In the genomic region with DNA sequence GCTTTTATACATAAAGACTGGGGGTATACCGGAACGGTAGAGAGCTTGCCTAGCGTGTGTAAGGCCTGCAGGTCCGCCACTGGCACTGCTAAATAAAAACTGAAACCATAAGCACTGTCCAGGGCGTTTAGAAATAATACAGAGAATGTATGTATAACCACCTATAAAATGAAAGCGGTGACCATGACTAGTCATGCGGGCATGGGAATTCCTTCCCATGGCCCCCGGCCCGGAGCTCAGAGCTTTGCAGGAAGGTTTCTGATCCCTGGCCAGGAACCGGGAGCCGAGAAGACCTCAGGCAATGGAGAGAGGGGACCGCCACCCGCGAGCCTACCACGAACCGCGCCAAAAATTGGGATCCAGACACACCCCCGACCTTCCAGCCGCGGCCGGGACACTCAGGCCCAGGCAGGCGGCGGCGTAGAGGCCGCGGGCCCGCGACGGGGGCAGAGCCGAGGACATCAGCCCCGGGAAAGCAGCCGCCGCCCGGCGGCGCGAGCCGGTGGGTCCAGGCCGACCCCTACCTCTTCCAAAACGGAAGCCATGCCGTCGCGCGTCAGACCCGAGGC, we compare ENCODE assay signal across 8 mouse cellular contexts. TPM values are rescaled to one million over a fixed set of nuclear protein-coding genes. Genes with fewer than 3 reads are reported as not detected.
DNase-seq lines count a peak whose midpoint lies in the region; ATAC-seq lines count a peak whose summit lies in the region.

No protein-coding gene starts in this region.

- peak overlapping the region; percentile 69 for H3K4me2 ChIP-seq in hindbrain, embryonic 13.5 days
- peak overlapping the region; percentile 84 for H3K4me2 ChIP-seq in lung, embryonic 16.5 days (ENCODE audit: low read depth, low read length)
- peak overlapping the region; percentile 70 for H3K4me2 ChIP-seq in stomach, embryonic 16.5 days (ENCODE audit: low read depth, low read length)

- peaks cover 30% of the 10 kb centered on the region for H3K4me1 ChIP-seq in hindbrain, embryonic 13.5 days (replicated peaks)
- H3K4me1 ChIP-seq in lung, embryonic 16.5 days (replicated peaks; ENCODE audit: control insufficient read depth, insufficient read depth, low read length), result peaks cover 14% of the 10 kb centered on the region
- H3K4me1 ChIP-seq in stomach, embryonic 16.5 days (ENCODE audit: control insufficient read depth, insufficient read depth, low read length), result peaks cover 16% of the 10 kb centered on the region

- H3K4me3 ChIP-seq in hindbrain, embryonic 13.5 days, result peak overlapping the region; percentile 63
- H3K4me3 ChIP-seq in lung, embryonic 16.5 days (ENCODE audit: low read length), result peak overlapping the region; percentile 88
- peak overlapping the region; percentile 96 for H3K4me3 ChIP-seq in stomach, embryonic 16.5 days (replicated peaks; ENCODE audit: low read length)

- intact Hi-C loops in left cerebral cortex, postnatal 36 days (cut with DNase I), result loop anchor here (2.0 to 10.0 kb wide), 2 partner anchors 17 to 503 kb away; a partner anchor contains a TSS

- no peaks in the 10 kb centered on the region for H3K27me3 ChIP-seq in hindbrain, embryonic 13.5 days
- no peaks in the 10 kb centered on the region for H3K27me3 ChIP-seq in lung, embryonic 16.5 days (ENCODE audit: control insufficient read depth, insufficient read depth, low read depth, low read length)
- H3K27me3 ChIP-seq in stomach, embryonic 16.5 days (ENCODE audit: control insufficient read depth, insufficient read depth, low read length), result no peaks in the 10 kb centered on the region

- peak overlapping the region; percentile 82 for H3K9ac ChIP-seq in hindbrain, embryonic 13.5 days
- peak overlapping the region; percentile 93 for H3K9ac ChIP-seq in lung, embryonic 16.5 days (ENCODE audit: low read length)
- peak overlapping the region; percentile 95 for H3K9ac ChIP-seq in stomach, embryonic 16.5 days (ENCODE audit: low read length)

- WGBS in hindbrain, embryonic 13.5 days, result under 1% methylated on average over 45 of the region's 45 CpGs
- WGBS in lung, embryonic 16.5 days, result under 1% methylated on average over 33 of the region's 45 CpGs
- under 1% methylated on average over 45 of the region's 45 CpGs for WGBS in stomach, embryonic 16.5 days

- DNase-seq in left cerebral cortex, adult 8-10 months (ENCODE audit: low spot score in 2 of 2), result peak; percentile 50 to 57
- DNase-seq in left cerebral cortex, postnatal 36 days (ENCODE audit: low spot score in 2 of 2), result no peak
- DNase-seq in adrenal gland, postnatal 36 days, result peak; percentile 58 to 64
- DNase-seq in layer of hippocampus, adult 8-10 months (ENCODE audit: low spot score in 2 of 2), result no peak

- peak; percentile 22 for ATAC-seq in erythroblast, adult 5-6 weeks (replicated peaks; ENCODE audit: low FRiP score, poor library complexity, severe bottlenecking)
- ATAC-seq in hindbrain, embryonic 13.5 days (ENCODE audit: low FRiP score), result peak; percentile 72
- peak; percentile 57 for ATAC-seq in lung, embryonic 16.5 days (ENCODE audit: low read depth)
- peak; percentile 51 for ATAC-seq in stomach, embryonic 16.5 days (ENCODE audit: insufficient read depth, low FRiP score)

- peaks cover 8% of the 10 kb centered on the region for H3K36me3 ChIP-seq in hindbrain, embryonic 13.5 days
- peaks cover 6% of the 10 kb centered on the region for H3K36me3 ChIP-seq in lung, embryonic 16.5 days (ENCODE audit: control insufficient read depth, insufficient read depth, low read length)
- H3K36me3 ChIP-seq in stomach, embryonic 16.5 days (ENCODE audit: control insufficient read depth, insufficient read depth, low read length), result 0 out of 2 replicates have a peak, but pooled peaks cover 8% of the 10 kb centered on the region

- no peaks in the 10 kb centered on the region for H3K9me3 ChIP-seq in hindbrain, embryonic 13.5 days
- no peaks in the 10 kb centered on the region for H3K9me3 ChIP-seq in lung, embryonic 16.5 days (ENCODE audit: control insufficient read depth, low read length)
- no peaks in the 10 kb centered on the region for H3K9me3 ChIP-seq in stomach, embryonic 16.5 days (replicated peaks; ENCODE audit: control insufficient read depth, low read length)

- H3K27ac ChIP-seq in hindbrain, embryonic 13.5 days, result peak overlapping the region; percentile 99
- H3K27ac ChIP-seq in lung, embryonic 16.5 days (ENCODE audit: low read length), result peak overlapping the region; percentile 88
- H3K27ac ChIP-seq in stomach, embryonic 16.5 days (ENCODE audit: low read length), result peak overlapping the region; percentile 96

RNA-seq across cellular contexts. Expression of a gene that starts 0.5 kb away (rescaled TPM):
- 10 to 100 TPM; 80.7 to 91.3 (median 83.0) TPM for total RNA-seq in left cerebral cortex, adult 8-10 months (2022)
- 10 to 100 TPM; 83.1 to 88.2 TPM for total RNA-seq in left cerebral cortex, postnatal 36 days (2021)
- 100 to 1,000 TPM in 1 of 2 experiments, 10 to 100 TPM in 1; 89.7 to 126 TPM for total RNA-seq in adrenal gland, postnatal 36 days (2021)
- 48.9 and 88.4 TPM in 2 replicates for total RNA-seq in erythroblast, adult 5-6 weeks (2015; ENCODE audit: low replicate concordance)
- 38.1 and 40.6 TPM in 2 replicates for total RNA-seq in erythroblast, adult 5-6 weeks (2017; ENCODE audit: low replicate concordance)
- 263 and 271 TPM in 2 replicates for polyA plus RNA-seq in hindbrain, embryonic 13.5 days (2015; fragmentation: Nextera tagmentation; extraction: Ambion mirVana)
- polyA plus RNA-seq in lung, embryonic 16.5 days (2015; fragmentation: Nextera tagmentation; extraction: Ambion mirVana), result 171 and 193 TPM in 2 replicates
- 173 and 189 TPM in 2 replicates for polyA plus RNA-seq in stomach, embryonic 16.5 days (2015; fragmentation: Nextera tagmentation; extraction: Ambion mirVana)
- total RNA-seq in layer of hippocampus, adult 8-10 months (2022), result 100 to 1,000 TPM in 1 of 4 experiments, 10 to 100 TPM in 3; 80.3 to 101 (median 91.8) TPM

RNA-seq across cellular contexts. Expression of a gene that starts 17.2 kb away (rescaled TPM):
- total RNA-seq in left cerebral cortex, adult 8-10 months (2022), result 10 to 100 TPM; 61.1 to 68.7 (median 63.9) TPM
- 10 to 100 TPM; 63.1 to 71.3 TPM for total RNA-seq in left cerebral cortex, postnatal 36 days (2021)
- total RNA-seq in adrenal gland, postnatal 36 days (2021), result 100 to 1,000 TPM in 1 of 2 experiments, 10 to 100 TPM in 1; 99.1 to 112 TPM
- 20.8 and 47.6 TPM in 2 replicates for total RNA-seq in erythroblast, adult 5-6 weeks (2015; ENCODE audit: low replicate concordance)
- total RNA-seq in erythroblast, adult 5-6 weeks (2017; ENCODE audit: low replicate concordance), result 18.1 and 23.9 TPM in 2 replicates
- polyA plus RNA-seq in hindbrain, embryonic 13.5 days (2015; fragmentation: Nextera tagmentation; extraction: Ambion mirVana), result 162 and 168 TPM in 2 replicates
- 261 and 272 TPM in 2 replicates for polyA plus RNA-seq in lung, embryonic 16.5 days (2015; fragmentation: Nextera tagmentation; extraction: Ambion mirVana)
- polyA plus RNA-seq in stomach, embryonic 16.5 days (2015; fragmentation: Nextera tagmentation; extraction: Ambion mirVana), result 251 and 271 TPM in 2 replicates
- total RNA-seq in layer of hippocampus, adult 8-10 months (2022), result 10 to 100 TPM; 63.2 to 72.5 (median 71.7) TPM

RNA-seq across cellular contexts. Expression of a gene that starts 58.8 kb away (rescaled TPM):
- total RNA-seq in left cerebral cortex, adult 8-10 months (2022), result under 1 TPM; 0.15 to 0.28 (median 0.17) TPM
- total RNA-seq in left cerebral cortex, postnatal 36 days (2021), result under 1 TPM; 0.22 to 0.23 TPM
- total RNA-seq in adrenal gland, postnatal 36 days (2021), result under 1 TPM; 0.10 to 0.20 TPM
- total RNA-seq in erythroblast, adult 5-6 weeks (2015; ENCODE audit: low replicate concordance), result not detected in 2 replicates
- total RNA-seq in erythroblast, adult 5-6 weeks (2017; ENCODE audit: low replicate concordance), result not detected in 2 replicates
- polyA plus RNA-seq in hindbrain, embryonic 13.5 days (2015; fragmentation: Nextera tagmentation; extraction: Ambion mirVana), result 0.06 and 0.27 TPM in 2 replicates
- polyA plus RNA-seq in lung, embryonic 16.5 days (2015; fragmentation: Nextera tagmentation; extraction: Ambion mirVana), result 1.2 and 1.6 TPM in 2 replicates
- polyA plus RNA-seq in stomach, embryonic 16.5 days (2015; fragmentation: Nextera tagmentation; extraction: Ambion mirVana), result 14.7 and 14.8 TPM in 2 replicates
- under 1 TPM; 0.07 to 0.16 (median 0.11) TPM for total RNA-seq in layer of hippocampus, adult 8-10 months (2022)

Comparison
In these comparisons a context has a peak if more than half of its experiments do, and no peak if none do; other contexts are left out.
1. DNase-seq: peak in left cerebral cortex, adult 8-10 months (2 of 2) and adrenal gland, postnatal 36 days (2 of 2); none in left cerebral cortex, postnatal 36 days (0 of 2) and layer of hippocampus, adult 8-10 months (0 of 2).
2. ATAC-seq: peak in every context shown above with its lines; median percentile 72 in hindbrain, embryonic 13.5 days; 57 in lung, embryonic 16.5 days; 51 in stomach, embryonic 16.5 days; 22 in erythroblast, adult 5-6 weeks.
3. Peak in every context shown above with its lines, with median percentiles within 50 percentile points of each other: H3K27ac ChIP-seq, H3K4me2 ChIP-seq, H3K4me3 ChIP-seq and H3K9ac ChIP-seq.